Mouse (Mus musculus): ENCODE measurements around the gene Fhl2.
"Not testable (repeated sequence)": the region's sequence is repeated elsewhere in the genome, so short reads cannot be mapped to it uniquely, and the experiment has no call there.

Fhl2 gene

DNA sequence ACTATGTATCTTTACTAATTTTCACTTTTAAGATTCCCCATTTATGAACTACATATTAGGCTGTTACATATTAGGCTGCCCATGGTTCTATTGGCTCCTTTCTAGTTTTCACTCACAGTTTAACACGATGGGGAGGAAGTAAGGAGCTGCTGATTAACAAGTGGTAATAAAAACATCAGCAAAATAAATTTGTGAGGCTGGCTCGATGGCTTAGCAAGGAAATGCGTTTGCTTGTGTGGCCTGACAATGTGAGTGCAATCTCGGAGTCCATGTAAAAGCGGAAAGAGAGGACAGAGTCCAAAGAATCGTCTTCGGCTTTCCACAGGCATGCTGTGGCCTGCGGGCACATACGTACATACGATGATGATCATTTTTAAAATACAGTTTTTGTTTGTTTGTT, 4.3 kb downstream of the Fhl2 start:
- in situ Hi-C loops (cut with MboI, MseI), result no loop called here

DNA sequence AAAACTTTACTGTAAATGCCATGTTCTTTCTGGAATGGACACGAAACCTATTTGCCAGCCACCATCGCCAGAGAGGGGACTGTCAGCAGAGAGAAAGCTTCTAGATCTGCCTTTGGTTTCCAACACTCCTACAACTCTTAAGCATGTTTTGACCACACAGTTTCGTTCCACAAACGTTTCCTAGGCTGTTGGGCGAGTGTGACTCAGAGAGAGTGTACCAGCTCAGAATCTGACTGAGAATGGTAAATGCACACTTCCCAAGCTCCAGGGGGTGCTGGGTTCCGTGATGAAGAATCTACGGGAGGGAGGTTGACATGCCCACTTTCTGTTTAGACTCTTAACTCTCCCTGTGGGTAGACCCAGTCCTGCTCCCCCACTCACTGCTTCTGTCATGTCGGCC, 5.7 kb downstream of the Fhl2 start:
- in situ Hi-C loops (cut with MboI, MseI), result no loop called here

DNA sequence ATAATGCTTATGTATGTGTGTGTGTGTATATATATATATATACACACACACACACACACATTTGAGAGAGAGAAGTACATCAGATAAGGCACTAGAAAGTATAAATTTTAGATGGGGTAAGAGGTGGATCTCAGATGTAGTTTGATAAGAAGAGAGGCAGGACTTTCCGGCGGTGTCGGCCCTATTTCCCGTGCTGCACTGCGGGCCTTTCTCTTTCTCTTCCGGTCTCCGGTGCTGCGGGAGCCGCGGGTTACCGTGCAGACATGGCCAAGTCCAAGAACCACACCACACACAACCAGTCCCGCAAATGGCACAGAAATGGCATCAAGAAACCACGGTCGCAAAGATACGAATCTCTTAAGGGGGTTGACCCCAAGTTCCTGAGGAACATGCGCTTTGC, 7.9 kb downstream of the Fhl2 start:
- in situ Hi-C loops (cut with MboI, MseI), result not testable (repeated sequence)

DNA sequence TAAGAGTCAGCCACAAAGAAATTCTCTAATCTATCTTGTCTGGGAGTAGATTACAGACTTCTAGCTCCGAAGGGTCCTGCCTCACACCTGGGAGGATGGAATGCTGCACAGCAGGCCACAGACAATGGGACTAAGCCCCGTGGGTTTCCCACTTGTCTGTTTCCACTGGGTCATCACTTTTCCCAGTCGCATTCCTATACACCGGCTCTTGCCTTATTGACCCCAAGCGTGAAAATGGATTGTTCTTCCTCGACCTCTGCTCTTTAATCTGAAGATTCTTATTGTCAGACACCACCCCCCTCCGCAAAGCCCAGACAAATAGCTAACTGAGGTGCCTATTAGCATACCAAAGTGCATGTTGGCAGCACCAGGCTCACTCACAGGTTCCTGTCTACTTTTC, 10.4 kb downstream of the Fhl2 start:
- in situ Hi-C loops (cut with MboI, MseI), result no loop called here

DNA sequence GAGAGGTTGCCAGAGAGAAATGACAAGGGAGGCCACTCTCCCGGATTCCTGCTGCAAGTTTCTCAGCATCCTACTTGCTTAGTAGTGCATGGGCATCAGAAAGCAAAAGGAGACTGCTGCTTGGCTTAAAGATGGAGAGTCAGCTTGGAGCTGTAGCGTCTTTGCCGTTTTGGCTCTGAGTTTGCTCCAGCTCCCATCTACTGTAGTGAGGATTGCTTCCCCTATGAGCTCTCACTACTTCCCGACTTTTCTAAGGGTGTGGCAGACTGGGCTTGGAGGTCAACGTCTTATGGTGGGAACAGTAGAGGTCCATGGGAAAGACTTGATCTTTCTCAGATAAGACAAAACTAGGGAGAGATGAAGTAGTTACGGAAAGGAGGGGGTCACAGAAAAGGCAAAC, 15.9 kb downstream of the Fhl2 start:
- in situ Hi-C loops (cut with MboI, MseI), result no loop called here

DNA sequence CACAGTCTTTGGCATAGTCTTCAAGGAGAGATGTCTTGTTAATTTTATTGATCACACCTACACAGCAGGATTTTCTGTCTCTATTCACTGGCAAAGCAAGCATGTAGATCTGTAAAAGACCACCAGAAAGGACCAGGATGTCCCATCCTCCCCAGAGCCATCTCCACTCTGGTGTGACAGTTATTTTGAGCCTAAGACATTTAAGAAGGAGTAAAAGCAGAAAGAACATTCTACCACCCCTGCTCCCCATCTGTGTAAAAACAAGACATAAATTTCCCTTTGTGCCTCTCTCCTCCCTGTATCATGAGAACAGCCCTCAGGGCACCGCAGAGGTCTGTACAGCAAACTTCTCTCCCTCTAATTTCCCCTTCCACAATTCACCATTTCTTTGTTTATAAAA, 18.0 kb downstream of the Fhl2 start:
- in situ Hi-C loops (cut with MboI, MseI), result no loop called here

DNA sequence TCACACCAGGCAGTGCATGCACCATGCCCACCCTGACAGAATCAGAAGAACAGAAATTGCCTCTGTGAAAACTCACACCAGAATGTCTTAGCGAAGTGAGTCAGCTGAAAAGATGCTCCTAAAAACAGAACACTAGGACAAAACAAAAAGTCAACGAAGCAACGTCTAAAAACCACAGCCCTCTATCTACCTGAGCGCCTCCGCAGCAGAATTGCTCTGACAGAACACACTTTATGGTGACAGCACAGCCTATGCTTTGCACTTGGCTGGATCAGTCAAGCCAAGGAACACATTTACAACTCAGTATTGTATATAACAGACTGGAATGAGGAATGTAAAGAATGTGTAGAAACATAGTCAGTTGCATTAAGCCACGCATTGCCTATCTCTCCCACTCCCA, 18.4 kb downstream of the Fhl2 start:
- in situ Hi-C loops (cut with MboI, MseI), result no loop called here

DNA sequence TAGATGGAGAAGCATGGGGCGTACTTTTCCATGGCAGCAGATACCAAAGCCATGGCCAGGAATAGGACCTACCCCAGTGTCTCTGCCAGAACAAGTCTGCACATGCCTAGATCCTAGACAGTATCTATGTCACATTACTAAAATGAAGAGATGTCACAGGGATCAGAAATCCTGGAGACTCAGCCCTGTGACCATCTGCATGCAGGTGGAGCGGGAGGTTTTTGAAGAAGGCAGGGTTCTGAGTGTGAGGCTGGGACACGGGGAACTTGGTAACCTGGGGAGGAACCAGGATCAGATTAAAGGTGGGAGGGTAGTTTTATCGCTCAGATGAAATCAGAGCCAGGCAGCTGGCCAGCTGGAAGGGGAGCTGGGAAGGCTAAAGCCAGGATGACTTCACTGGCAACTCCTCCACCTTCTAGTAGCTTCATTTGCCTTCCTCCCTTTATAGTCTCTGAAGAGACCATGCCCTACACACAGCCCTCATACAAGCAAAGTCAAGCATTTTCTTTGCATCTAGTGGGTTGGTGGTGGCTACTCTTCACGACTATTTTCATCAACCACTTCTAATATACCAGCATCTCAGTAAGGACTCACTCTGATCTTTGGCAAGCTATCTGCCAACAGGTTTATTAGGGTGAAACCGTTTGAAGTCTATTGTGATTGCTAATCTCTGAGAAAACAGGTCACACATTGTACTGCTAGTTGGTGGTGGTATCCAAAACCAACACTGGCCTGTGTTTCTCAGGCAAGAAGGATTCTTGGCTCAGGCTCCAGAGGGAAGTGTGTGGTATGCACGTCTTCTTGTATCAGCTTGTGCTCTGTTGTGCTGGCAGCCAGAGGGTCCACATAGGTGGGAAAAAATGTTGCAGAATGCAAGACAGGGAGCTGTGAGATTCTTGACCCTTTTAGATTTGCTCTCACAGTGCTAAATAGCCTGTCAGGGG, 23.2 kb downstream of the Fhl2 start:
- in situ Hi-C loops (cut with MboI, MseI), result no loop called here

DNA sequence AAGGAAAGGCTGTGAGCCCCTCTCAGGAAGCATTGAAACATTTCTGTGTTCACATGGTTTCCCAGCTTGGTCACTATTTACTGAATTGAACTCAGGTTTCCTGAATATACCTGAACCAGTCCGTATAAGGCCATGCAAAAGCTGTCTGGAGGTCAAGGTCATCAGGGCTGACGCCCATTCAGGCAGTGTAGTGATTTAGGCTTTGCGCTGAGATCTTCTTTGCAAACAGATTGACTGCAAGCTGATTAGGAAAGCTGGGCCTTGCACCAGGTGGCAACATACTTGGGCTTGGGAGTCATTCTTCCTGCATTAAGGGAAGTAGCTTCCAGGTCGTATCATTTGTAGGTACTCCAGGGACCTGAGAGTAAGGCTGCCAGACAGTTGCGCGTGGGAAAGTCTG, 25.0 kb downstream of the Fhl2 start:
- in situ Hi-C loops (cut with MboI, MseI), result no loop called here

DNA sequence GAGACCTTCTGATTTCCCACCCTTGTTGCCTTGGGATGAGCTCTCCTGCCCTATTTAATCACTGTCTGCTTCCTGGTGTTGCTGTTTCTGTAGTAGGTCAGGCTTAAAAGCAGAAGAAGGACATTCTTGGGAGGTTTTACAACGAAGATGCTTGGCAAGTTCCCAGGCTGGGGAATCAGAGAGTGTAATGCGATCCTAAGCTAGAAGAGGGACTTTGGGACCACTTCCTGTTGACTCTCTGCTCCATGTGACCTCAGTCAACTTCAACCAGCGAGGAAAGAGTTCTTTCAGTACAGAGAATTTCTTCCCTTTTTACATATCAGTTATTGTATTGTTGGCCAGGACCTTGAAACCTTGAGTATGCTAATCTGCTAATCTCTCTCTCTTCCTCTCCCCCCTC, 25.7 kb downstream of the Fhl2 start:
- in situ Hi-C loops (cut with MboI, MseI), result no loop called here

DNA sequence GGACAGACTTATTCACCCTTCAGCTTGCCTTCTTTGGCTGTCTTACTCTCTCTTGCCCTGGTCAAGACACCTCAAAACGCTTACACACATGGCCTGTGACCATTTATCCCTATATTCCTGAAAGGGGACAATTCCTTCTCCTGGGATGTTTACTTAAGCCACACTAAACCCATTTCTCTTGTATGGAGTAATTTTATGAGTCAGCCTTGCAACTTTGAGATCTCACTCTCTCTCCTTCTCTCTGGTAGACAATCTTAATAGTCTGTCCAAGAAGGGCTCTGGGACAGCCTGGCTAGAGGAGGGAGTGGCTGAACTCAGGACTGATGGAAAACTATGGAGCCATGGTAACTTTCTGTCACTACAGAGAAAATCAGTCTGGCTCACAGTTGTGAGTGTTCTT, 27.1 kb downstream of the Fhl2 start:
- in situ Hi-C loops (cut with MboI, MseI), result no loop called here

DNA sequence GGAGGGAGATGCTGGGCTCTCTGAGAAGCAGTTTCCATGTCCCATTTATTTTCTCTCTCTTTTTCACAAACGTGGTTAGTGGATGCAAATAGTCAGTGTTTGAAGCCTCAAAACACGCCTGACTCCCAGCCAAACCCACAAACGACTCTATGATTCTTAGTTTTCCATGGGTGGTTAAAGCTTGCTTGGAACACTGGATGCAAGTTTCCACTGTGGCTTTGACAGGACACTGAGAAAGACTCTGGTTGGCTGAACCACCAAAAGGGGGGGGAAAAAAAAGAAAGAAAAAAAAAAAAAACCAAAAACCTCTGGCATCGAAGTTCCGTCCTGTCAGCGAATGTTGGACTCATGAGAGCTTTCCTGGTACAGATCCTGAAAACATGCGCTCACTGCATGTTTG, 27.6 kb downstream of the Fhl2 start:
- in situ Hi-C loops (cut with MboI, MseI), result no loop called here

DNA sequence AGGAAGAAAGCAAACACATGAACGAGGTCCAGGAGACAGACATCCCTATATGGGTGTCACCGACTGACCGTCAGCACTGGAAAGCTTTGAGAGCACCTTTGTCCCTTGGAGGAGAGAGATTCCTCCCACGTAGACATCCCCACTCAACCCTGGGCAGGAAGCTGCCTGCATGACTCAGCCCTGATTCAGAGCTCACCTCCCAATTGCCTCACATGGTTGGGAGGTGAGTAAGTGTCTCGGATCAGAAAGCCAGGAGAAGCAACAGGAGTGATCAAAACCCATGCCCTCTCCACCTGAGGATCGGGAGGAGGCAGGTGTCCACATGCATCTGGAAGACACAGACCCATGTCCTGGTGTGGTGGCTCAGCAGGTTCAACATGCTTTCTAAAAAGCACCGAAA, 28.2 kb downstream of the Fhl2 start:
- in situ Hi-C loops (cut with MboI, MseI), result no loop called here

DNA sequence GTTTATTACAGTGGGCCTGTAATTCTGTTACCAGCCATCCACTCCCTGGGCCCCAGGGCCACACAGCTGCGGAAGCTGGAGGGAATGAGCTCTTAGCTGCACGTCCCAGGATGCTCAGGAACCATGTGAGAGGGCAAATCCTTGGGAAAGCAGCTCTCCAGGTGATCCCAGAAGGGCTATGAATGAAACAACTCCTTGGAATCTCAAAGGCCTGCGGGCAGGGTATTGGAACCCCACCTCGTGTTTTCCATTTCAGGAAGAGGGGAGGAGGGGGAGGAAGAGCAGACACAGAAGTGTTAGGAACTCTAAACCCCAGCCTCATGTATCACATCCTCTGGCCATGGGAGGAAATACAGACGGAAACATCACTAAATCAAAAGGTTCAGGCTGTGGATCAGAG, 28.8 kb downstream of the Fhl2 start:
- in situ Hi-C loops (cut with MboI, MseI), result no loop called here

DNA sequence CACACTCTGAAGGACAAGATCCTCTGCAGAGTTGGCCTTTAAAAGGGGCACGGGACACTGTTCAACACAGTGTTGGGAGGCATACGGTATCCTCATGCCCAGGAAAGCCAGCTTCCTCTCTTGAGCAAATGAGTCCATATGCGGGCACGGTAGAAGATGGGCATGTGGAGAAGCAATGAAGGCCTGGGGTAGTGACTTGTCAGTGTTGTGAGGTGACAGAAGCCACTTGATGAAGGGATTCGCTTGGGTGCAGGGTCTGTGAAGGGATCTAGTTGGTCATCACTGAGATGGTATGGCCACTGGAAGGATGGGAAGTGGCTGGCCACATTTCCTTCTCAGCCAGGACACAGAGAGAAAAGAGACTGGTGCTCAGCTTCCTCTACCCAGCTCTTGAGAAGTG, 32.2 kb downstream of the Fhl2 start:
- in situ Hi-C loops (cut with MboI, MseI), result no loop called here

DNA sequence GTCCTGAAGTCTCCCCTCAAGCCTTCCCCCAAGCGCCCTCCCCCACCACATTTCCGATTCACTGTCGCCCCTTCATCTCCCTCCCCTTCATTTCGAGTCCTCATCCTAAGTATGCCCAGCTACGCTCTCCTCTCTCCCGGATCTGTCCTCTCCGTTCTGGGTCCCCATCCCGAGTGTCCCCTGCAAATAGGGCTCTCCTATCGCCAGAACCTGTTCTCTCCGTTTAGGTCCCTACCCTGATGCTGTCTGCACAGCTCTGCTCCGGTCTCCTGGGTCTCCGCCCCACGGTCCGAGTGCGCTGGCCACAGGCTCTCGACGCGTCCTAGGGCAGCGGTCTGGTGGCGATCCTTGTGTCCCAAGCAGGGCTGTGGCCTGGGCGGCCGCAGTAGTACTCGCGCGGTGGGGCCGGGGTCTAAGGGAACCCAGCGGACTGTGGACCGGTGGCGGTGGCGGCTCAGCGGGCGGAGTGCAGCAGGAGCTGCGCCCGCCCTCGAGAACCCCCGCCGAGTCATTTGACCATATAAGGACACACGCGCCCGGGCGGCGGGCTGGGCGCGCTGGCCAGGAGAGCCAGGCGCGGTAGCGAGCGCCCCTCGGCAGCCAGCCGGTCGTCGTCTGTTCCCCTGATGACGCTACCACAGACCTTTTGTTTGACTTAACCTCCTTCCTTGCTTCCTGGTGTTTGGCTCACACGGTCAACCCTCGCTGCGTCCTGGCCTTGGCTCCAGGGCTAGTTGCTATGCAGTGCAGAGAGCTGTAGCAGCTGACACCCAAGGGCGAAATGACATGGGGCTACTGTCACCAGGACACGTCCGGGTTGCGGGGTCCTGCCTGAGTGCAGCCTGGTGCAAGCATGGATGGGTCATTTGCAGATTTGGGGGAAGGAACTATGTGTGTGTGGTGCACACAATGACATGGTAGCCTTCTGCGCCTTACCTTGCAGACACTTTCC, 33.0 kb downstream of the Fhl2 start:
- in situ Hi-C loops (cut with MboI, MseI), result no loop called here

DNA sequence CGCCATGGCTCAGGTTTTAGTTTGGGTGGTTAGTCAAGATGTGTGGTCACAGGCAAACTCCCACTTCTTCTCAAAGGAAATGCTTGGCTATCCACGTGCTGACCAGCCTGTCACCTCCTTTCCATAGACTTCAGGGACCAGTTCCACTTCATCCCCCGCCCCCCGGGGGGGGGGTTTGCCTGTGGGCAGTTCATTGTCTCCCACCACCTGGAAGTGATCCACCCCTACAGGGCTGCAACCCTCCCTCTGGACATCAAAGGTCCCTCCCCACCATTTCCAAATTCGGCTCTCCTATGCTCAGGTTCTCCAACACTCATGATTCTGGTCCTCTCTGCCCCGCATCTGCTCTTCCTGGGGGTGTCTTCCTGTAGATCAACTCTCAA, 33.7 kb downstream of the Fhl2 start:
- in situ Hi-C loops (cut with MboI, MseI), result no loop called here

DNA sequence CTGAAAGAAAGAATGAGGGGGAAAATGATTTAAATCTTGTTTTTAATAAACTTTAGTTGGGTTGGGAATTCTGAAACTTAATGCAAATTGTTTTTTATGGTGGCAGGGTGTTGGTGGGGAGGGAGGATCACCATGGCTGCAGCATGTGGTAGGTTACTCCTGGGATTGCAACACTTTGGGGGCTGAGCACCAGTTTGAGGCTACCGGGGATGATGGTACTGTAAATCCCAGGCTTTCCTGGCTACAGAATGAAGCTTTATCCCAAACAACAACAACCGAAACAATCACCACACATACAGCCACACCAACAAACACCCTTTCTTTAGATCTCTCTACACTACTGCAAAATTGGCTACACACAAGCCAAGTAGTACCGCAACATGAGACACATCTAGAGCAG, 34.4 kb downstream of the Fhl2 start:
- in situ Hi-C loops (cut with MboI, MseI), result no loop called here

DNA sequence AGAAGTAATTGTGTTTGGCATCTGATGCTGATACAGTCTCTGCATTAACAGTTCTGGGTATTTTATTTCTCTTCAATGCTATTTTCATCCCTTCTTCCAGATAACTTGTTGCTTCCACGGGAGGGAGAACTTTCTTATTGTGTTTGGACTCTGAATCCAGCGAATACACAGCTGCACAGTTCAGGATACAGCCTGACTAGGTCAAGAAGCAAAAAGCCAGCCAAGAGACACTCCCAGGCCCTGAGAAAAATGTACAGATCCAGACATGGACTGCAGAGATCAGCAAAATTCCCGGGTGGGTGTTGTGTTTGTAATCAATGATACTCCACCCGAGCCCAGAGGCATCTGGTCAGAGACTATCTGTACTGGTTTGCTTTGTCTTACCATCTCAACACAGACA, 37.4 kb downstream of the Fhl2 start:
- in situ Hi-C loops (cut with MboI, MseI), result no loop called here

DNA sequence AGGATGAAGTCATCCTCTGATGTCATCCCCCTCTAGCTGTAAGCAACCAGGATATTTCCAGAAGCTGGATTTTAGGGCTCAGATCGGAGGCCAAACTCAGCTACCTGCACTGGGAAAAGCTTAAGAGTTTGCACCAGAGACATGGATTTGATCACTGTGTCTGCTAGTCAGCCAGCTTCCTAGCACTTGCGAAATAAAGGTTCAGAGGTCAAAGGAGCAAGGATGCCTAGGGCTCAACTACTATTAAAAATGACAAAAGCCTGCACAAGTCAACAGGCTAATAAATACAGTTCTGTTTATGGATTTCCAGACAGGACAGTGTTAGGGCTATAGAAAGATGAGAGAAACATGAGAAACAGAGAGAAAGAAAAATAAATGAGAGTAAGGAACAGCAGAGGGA, 38.9 kb downstream of the Fhl2 start:
- in situ Hi-C loops (cut with MboI, MseI), result no loop called here

DNA sequence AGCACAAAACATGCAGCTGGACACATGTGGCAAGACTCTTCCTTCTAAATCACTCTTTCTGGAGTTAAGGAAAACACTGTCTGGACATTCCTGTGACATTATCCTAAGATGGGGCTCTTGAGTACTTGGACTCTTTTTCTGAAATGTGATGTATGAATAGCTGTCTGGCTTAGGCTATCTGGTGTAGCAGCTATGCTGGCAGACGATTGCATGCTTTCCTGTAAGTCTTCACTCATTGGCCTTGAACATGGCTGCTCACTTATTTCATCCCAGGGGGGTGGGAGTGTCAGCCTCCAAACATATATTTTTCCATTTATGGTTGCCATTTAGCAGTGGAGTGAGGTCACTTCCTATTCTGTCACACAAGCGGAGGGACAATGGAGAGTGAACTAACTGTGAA, 42.3 kb downstream of the Fhl2 start:
- in situ Hi-C loops (cut with MboI, MseI), result no loop called here

DNA sequence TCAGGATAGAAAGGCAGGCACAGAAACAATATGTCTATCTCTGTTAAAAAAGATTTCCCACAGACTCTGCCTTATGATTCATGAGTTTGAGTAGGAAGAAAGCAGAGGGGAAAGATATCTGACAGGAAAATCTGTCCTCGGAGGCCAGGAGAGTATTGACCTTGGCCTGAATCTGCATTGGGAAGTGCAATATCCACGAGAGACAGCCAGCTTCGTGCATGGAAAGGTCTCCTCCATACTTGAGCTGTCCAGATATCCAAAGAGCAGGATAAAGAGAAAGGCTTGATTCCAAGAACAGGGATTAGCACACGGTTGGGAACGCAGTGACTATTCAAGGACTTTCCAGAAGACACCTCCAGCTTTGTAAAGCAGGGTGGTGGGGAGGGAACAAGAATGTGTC, 43.2 kb downstream of the Fhl2 start:
- in situ Hi-C loops (cut with MboI, MseI), result no loop called here

DNA sequence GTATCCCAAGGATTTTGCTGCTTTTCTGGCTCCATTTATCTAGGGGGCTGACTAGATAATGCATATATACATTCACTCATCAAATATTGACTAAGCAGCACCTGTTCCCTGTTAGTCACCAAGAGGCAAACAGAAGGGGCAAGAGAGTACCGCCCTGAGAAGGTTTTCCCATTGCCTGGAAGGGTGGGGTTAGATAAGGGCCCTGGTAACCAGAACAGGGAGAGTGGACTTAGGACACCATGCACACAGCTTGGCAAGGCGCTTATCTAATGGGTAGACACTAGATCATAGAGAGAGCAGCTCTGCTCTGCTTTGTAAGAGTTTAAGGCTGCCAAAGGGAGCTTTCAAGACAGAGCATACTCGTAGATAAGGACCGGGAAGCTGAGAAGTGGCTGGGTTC, 44.2 kb downstream of the Fhl2 start:
- in situ Hi-C loops (cut with MboI, MseI), result no loop called here
